Mouse (Mus musculus) myocyte (in vitro differentiated cells): ENCODE measurements around the gene Esrp2.

Experiments
- CEBPB ChIP-seq: IDR thresholded peaks from 2 replicates; pipeline ENCODE4 v1.6.1; 2011; ENCODE audit warnings: mild to moderate bottlenecking, moderate library complexity; ENCODE audit not compliant: poor library complexity, insufficient read depth, severe bottlenecking
- E2F4 ChIP-seq: IDR thresholded peaks from one replicate; pipeline ENCODE4 v1.6.1; 2011; ENCODE audit warnings: mild to moderate bottlenecking, control low read depth, moderate library complexity; ENCODE audit not compliant: insufficient read depth
- MAX ChIP-seq: IDR thresholded peaks from one replicate; pipeline ENCODE4 v1.6.1; 2011; ENCODE audit warnings: low read depth, mild to moderate bottlenecking, control low read depth
- MYOD1 ChIP-seq, 3 experiments: IDR thresholded peaks; one replicate each; pipeline ENCODE4 v1.6.1; 2011; ENCODE audit warnings: control low read depth in 2 of 3, low read depth in 2 of 3, mild to moderate bottlenecking in 2 of 3, moderate library complexity in 1 of 3; ENCODE audit not compliant: insufficient read length in 2 of 3, control insufficient read depth in 1 of 3
- MYOG ChIP-seq, 3 experiments: IDR thresholded peaks; one replicate each; pipeline ENCODE4 v1.6.1; 2011; ENCODE audit warnings: control low read depth in 2 of 3, low read depth in 2 of 3, mild to moderate bottlenecking in 2 of 3; ENCODE audit not compliant: insufficient read length in 2 of 3, control insufficient read depth in 1 of 3, insufficient read depth in 1 of 3
- POLR2A ChIP-seq: IDR thresholded peaks from one replicate; pipeline ENCODE4 v1.6.1; 2011; ENCODE audit warnings: low read depth, mild to moderate bottlenecking, control low read depth, moderate library complexity; ENCODE audit not compliant: insufficient read length
- POLR2AphosphoS2 ChIP-seq: IDR thresholded peaks from one replicate; pipeline ENCODE4 v1.6.1; 2011; ENCODE audit warnings: low read depth, control low read depth; ENCODE audit not compliant: insufficient read length
- SRF ChIP-seq: IDR thresholded peaks from one replicate; pipeline ENCODE4 v1.6.1; 2011; ENCODE audit warnings: low read depth; ENCODE audit not compliant: control insufficient read depth, insufficient read length

DNA sequence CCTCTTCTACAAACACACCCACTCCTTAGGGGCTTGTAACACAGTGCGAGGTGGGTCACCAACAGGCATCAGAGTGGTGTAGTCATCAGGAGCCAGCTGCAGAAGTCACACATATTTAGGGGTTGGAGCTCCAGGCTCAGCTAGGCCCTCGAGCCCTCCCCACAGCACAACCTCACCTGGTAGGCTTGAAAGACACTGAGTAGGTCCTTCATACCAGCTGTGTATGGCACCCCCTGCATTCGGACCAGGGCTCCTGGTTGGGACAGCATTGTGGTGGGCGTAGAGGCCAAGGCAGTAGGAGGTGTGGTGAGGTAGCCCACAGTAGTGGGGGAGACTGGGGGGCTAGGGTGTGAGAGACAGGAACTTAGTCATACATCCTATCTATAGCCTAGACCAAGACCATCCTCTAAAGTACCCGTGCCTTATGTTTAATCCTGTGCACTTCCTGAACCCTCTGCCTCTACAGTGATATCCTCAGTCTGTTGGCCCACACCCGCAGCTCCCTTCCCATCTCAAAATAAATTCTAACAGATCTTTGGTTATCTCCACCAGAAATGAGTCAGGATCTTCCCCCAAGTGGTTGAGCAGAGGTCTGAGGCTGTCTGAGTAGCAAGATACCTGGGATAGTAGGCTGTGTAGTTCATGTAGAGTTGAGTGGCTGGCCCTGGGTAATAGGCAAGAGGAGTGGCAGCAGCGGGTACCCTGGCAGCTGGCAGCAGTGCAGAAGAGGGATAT lies 5.1 kb downstream of the Esrp2 start:
- TF ChIP-seq POLR2A (no peak), E2F4 (no peak), MYOG (IDR thresholded peaks at IDR 0.05; ENCODE audit: control insufficient read depth in 1 of 3, insufficient read depth in 1 of 3, insufficient read length in 2 of 3, low read depth in 2 of 3) (no peak), MAX (no peak), MYOD1 (IDR thresholded peaks at IDR 0.05; ENCODE audit: control insufficient read depth in 1 of 3, insufficient read length in 2 of 3, low read depth in 2 of 3) (no peak), POLR2AphosphoS2 (no peak), SRF (no peak), CEBPB (no peak)
